Mouse (Mus musculus) midbrain, embryonic 15.5 days (tissue): Measurements from ENCODE around the gene Adgb. TPM values are rescaled to one million over a fixed set of nuclear protein-coding genes. Genes with fewer than 3 reads are reported as not detected.

Source experiments
- ATAC-seq: fragments of 200-750 bp; cut with Nextera tagmentation; replicated peaks from 2 replicates; pipeline ENCODE4 v1.8.0; 2017; ENCODE audit warnings: moderate TSS enrichment
- H3K27ac ChIP-seq: fragments of 300-500 bp; sonication (generic); 2 replicates; pipeline ENCODE4 v1.5.1; 2015; ENCODE audit warnings: mild to moderate bottlenecking, inconsistent platforms
- H3K27me3 ChIP-seq: fragments of 300-500 bp; sonication (generic); replicated peaks from 2 replicates; pipeline ENCODE4 v1.6.1; 2015; ENCODE audit warnings: inconsistent platforms
- H3K36me3 ChIP-seq: fragments of 300-500 bp; sonication (generic); replicated peaks from 2 replicates; pipeline ENCODE4 v1.6.1; 2015; ENCODE audit warnings: inconsistent platforms
- H3K4me1 ChIP-seq: fragments of 300-500 bp; sonication (generic); 2 replicates; pipeline ENCODE4 v1.6.1; 2015; ENCODE audit warnings: inconsistent platforms
- H3K4me2 ChIP-seq: fragments of 300-500 bp; sonication (generic); 2 replicates; pipeline ENCODE4 v1.6.1; 2015; ENCODE audit warnings: inconsistent platforms, mild to moderate bottlenecking, moderate library complexity
- H3K4me3 ChIP-seq: fragments of 300-500 bp; sonication (generic); 2 replicates; pipeline ENCODE4 v1.5.1; 2015; ENCODE audit warnings: mild to moderate bottlenecking, inconsistent platforms
- H3K9ac ChIP-seq: fragments of 300-500 bp; sonication (generic); 2 replicates; pipeline ENCODE4 v1.6.1; 2015; ENCODE audit warnings: mild to moderate bottlenecking, inconsistent platforms
- H3K9me3 ChIP-seq: fragments of 300-500 bp; sonication (generic); 2 replicates; pipeline ENCODE4 v1.6.1; 2016; ENCODE audit warnings: inconsistent platforms
- WGBS: fragments of 180-500 bp; shearing (Covaris S2); methylation state at CpG from one replicate; pipeline ENCODE4 v1.1.7; 2015; ENCODE audit warnings: mixed read lengths; 5-methylcytosine and 5-hydroxymethylcytosine counted together
- polyA plus RNA-seq: library from polyadenylated mRNA; unstranded; fragments of >200 nt; fragmentation: Nextera tagmentation; extraction: Ambion mirVana; gene quantifications from 2 replicates; pipeline ENCODE4 v1.2.1, GENCODE M21; 2015

The Adgb gene
- polyA plus RNA-seq, 1 experiment from 2014 or later, result 0.28 TPM

DNA sequence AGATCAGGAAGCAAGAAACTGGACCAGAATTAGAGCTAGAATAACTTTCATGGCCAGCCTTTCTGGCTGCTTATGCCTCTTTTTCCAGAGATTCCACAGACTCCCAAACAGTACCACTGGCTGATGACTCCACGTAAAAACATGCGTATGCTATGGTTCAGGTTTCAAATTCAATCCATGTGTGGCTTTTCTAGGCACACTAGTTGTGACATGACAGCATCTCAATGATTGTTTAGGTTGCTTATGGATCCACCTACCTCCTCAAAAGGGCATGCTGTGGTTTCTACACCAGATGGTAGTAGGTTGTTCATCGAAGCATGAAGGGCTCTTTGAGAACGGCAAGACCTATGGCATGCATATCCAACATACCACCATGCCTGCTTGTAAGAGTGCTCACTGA lies 172.1 kb downstream of the Adgb start:
- no peaks in the 10 kb centered on the region for H3K36me3 ChIP-seq
- H3K9me3 ChIP-seq, result no peaks in the 10 kb centered on the region
- no peak for ATAC-seq
- H3K27ac ChIP-seq, result no peak overlapping the region
- H3K9ac ChIP-seq, result no peak overlapping the region
- 0 out of 2 replicates have a peak, but pooled peaks cover 4% of the 10 kb centered on the region for H3K4me1 ChIP-seq
- 83% methylated on average over 4 of the region's 4 CpGs for WGBS
- no peaks in the 10 kb centered on the region for H3K27me3 ChIP-seq
- H3K4me2 ChIP-seq, result no peak overlapping the region
- H3K4me3 ChIP-seq, result no peak overlapping the region

DNA sequence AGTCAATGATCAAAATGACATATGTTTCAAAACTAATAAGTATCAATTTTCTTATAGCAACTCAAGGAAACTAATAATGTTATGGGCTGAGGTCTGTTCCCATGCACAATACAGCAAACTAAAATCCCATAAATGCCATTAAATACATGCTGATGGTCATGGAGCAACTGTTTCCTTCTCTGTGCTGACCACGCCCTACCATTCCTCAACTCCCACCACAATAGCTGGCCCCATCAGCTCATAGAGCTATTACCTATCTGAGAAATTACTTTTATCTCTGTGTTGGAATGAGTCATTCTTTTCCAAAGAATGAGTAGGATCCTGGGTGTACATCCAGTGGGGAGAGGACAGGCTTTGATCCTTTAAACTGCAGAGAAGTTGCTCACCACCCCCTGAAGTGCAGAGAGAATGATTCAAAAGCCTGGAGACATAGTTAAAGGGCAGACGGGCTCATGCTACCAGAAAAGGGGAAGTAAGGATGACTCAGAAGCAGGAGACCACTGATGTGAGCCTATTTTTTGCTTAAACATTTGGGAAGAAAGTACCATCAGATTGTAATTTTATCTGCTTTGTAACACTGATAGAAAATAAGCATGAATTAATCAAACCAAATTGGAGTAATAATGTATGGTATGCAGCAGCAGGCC lies 184.8 kb downstream of the Adgb start:
- WGBS, result 63% methylated on average over 2 of the region's 2 CpGs
- no peaks in the 10 kb centered on the region for H3K27me3 ChIP-seq

More for the DNA sequence above, 184.8 kb downstream of the Adgb start:
- H3K9me3 ChIP-seq, result no peaks in the 10 kb centered on the region
- H3K4me1 ChIP-seq, result no peaks in the 10 kb centered on the region
- H3K36me3 ChIP-seq, result no peaks in the 10 kb centered on the region
- no peak overlapping the region for H3K4me3 ChIP-seq
- ATAC-seq, result no peak
- H3K27ac ChIP-seq, result no peak overlapping the region
- no peak overlapping the region for H3K4me2 ChIP-seq
- H3K9ac ChIP-seq, result no peak overlapping the region

Other genes starting within 250 kb of the Adgb start
- gene Rab32, start 85.9 kb upstream of the Adgb start, polyA plus RNA-seq, result 4.3 and 5.0 TPM in 2 replicates
- gene Gm10944, start 209.0 kb upstream of the Adgb start, polyA plus RNA-seq, result not detected in 2 replicates